Mouse (Mus musculus): ENCODE measurements around the gene Snx29. TPM values are rescaled to one million over a fixed set of nuclear protein-coding genes. Genes with fewer than 3 reads are reported as not detected.
"Not testable (repeated sequence)": the region's sequence is repeated elsewhere in the genome, so short reads cannot be mapped to it uniquely, and the experiment has no call there.

Gene Snx29
- total RNA-seq, 1 experiment from 2014 or later, result 25.7 TPM

- ATAC-seq (replicated peaks in 1 of 2; ENCODE audit: insufficient read depth in 1 of 2, low FRiP score in 2 of 2, low TSS enrichment in 1 of 2, low read depth in 1 of 2, poor library complexity in 2 of 2, severe bottlenecking in 2 of 2), result no peak
Measured at GRCm38 (mm10) chr16:11531441-11531840, 208.7 kb downstream of the Snx29 start.

DNA sequence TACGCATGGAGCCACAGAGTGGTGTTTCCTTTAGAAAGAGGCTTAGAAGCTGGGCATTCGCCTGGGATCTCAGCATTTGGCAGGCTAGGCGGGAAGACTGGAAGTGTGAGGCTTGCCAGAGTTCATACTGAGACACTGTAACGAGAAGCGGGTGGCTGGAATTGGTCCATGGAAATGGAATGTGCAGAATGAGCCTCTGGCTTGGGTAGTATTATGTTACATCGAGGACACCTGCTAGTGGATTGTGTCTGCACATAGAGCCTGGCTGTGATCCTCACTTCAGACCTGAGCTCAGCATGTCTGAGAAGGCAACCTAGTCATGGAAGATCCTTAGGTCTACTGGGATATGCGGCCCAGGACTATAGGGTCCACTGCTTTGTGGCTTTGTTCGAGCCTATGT lies 209.9 kb downstream of the Snx29 start:
- no peak for ATAC-seq (replicated peaks in 1 of 2; ENCODE audit: insufficient read depth in 1 of 2, low FRiP score in 2 of 2, low TSS enrichment in 1 of 2, low read depth in 1 of 2, poor library complexity in 2 of 2, severe bottlenecking in 2 of 2)

DNA sequence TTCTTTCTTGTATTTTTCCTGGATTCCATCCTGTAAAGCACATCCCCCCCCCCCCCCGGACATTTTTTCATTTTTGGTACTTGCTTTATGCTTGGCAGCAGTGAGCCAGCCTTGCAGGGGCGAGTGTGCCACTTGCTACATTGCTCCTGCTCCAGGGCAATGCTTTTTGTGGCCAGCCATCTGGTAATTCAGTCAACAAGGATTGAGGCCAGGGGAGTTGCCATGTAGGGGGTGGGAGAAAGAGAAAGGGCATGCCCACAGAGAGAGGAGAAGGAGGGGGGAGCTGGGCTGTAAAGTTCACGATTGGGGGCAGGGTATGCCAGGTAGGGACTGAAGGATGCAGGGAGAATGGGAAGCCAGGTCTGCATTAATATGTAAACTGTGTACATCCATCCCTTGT lies 210.7 kb downstream of the Snx29 start:
- no peak for ATAC-seq (replicated peaks in 1 of 2; ENCODE audit: insufficient read depth in 1 of 2, low FRiP score in 2 of 2, low TSS enrichment in 1 of 2, low read depth in 1 of 2, poor library complexity in 2 of 2, severe bottlenecking in 2 of 2)

DNA sequence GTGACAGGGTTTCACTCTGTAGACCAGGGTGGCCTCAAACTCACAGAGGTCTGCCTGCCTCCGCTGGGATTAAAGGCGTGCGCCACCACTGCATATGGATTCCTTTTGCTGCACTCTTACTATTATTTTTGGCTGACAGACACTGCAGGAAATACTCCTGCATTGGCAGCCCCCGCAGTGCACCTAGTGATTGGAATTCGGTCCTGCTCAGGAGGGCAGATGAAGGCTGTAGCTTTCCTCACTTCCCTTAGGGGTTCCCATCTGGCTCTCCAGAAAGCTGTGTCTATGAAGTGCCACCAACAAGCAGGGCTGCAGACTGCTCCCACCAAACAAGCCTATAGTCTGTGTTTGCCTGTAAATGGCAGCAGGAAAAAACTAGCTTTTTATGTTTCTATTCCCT lies 215.0 kb downstream of the Snx29 start:
- ATAC-seq (replicated peaks in 1 of 2; ENCODE audit: insufficient read depth in 1 of 2, low FRiP score in 2 of 2, low TSS enrichment in 1 of 2, low read depth in 1 of 2, poor library complexity in 2 of 2, severe bottlenecking in 2 of 2), result no peak

DNA sequence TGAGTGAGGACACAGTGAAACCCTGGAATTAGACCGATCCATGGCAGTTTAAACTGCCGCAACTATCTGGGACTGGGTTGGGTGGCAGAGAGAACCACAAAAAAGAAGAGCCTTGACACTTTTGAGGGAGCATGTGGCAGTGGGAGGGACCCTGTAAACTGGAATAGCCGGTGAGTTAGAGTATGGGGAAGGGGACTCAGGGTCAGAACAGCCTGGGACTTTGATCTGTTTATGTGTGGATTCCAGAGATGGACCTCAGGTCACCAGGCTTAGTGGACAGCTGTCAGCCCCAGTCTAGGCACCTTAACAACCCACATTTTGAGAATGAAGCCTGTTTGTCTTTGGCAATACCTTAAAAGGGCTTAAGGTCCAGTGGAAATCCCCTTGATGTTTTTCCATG lies 215.5 kb downstream of the Snx29 start:
- ATAC-seq (replicated peaks in 1 of 2; ENCODE audit: insufficient read depth in 1 of 2, low FRiP score in 2 of 2, low TSS enrichment in 1 of 2, low read depth in 1 of 2, poor library complexity in 2 of 2, severe bottlenecking in 2 of 2), result no peak

DNA sequence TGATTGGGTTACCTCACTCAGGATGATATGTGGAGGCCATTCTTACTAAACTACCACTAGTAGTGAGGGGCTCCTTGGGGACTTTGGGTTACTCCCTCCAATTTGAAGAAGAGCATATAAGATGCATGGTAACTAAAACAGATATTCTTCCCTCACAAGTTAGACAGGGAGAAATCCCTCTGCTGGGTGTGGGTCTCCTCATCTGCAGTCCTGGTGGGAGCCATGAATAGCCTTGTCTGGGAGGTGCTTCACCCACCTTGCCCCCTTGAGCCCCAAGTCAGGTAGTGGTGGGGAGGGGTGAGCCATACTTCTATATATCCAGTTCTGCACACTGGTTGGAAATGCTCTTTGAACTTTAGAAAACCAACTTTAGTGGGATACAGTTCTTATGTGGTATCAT lies 218.3 kb downstream of the Snx29 start:
- ATAC-seq (replicated peaks in 1 of 2; ENCODE audit: insufficient read depth in 1 of 2, low FRiP score in 2 of 2, low TSS enrichment in 1 of 2, low read depth in 1 of 2, poor library complexity in 2 of 2, severe bottlenecking in 2 of 2), result no peak

- ATAC-seq (replicated peaks in 1 of 2; ENCODE audit: insufficient read depth in 1 of 2, low FRiP score in 2 of 2, low TSS enrichment in 1 of 2, low read depth in 1 of 2, poor library complexity in 2 of 2, severe bottlenecking in 2 of 2), result no peak
Measured at GRCm38 (mm10) chr16:11541769-11542168, 219.1 kb downstream of the Snx29 start.

GRCm38 (mm10) chr16:11550043-11550725 lies 227.5 kb downstream of the Snx29 start:
- no peak for ATAC-seq (replicated peaks in 1 of 2; ENCODE audit: insufficient read depth in 1 of 2, low FRiP score in 2 of 2, low TSS enrichment in 1 of 2, low read depth in 1 of 2, poor library complexity in 2 of 2, severe bottlenecking in 2 of 2)

DNA sequence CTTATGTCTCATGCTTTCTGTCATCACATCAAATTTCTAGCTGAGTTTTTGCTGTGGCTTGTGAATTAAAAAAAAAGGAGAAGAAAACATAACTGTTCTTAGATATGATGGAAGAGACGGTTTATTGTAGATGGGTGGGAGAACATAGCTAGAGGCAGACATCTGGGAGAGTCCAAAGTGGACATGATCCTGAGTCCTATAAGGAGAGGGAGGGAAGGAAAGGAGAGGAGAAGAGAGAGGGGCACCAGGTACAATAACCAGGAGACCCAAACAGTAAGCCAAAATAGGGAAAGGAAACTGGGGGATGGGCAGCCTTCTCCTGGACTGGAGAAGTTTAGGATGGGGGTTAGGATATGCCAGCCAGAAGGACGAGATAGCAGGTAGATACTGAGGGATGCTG lies 239.0 kb downstream of the Snx29 start:
- ATAC-seq (replicated peaks in 1 of 2; ENCODE audit: insufficient read depth in 1 of 2, low FRiP score in 2 of 2, low TSS enrichment in 1 of 2, low read depth in 1 of 2, poor library complexity in 2 of 2, severe bottlenecking in 2 of 2), result no peak

DNA sequence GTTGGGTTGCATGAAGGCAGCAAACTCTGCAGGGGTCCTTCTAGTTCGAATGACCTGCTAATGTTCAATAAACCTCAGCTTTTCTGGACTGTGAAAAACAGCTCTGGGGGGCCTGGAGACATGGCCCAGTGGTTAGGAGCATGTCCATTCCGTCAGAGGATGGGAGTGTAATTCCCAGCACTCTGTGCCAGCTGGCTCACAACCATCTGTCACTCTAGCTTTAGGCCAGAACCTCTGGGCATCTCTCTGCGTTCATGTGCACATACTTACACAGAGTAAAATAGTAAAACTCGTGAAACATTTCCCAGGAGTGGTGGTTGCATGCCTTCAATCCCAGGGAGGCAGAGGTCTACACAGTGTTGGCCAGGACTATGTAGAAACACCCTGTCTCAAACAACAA lies 241.1 kb downstream of the Snx29 start:
- ATAC-seq (replicated peaks in 1 of 2; ENCODE audit: insufficient read depth in 1 of 2, low FRiP score in 2 of 2, low TSS enrichment in 1 of 2, low read depth in 1 of 2, poor library complexity in 2 of 2, severe bottlenecking in 2 of 2), result no peak

DNA sequence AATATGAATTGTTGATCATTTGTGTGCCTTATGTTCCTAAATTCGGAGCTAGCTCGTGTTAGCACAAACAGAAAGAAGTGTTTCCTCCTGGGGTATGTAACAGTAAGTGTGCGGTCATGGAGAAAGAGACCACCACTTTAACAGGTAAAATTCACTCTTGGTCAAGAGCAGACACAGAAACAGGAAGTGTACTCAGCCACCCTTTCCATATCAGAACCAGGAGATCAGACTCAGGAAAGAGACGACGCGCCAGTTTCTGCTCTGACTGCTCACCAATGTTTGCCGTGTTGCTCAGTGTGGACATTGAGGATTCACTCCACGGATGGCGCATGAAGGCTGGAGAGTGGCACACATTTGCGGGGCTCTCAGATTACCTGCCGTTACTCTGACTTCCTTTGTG lies 242.4 kb downstream of the Snx29 start:
- peak; percentile 15 to 41; a peak in 2 of 4 replicates for ATAC-seq (replicated peaks in 1 of 2; ENCODE audit: insufficient read depth in 1 of 2, low FRiP score in 2 of 2, low TSS enrichment in 1 of 2, low read depth in 1 of 2, poor library complexity in 2 of 2, severe bottlenecking in 2 of 2)

DNA sequence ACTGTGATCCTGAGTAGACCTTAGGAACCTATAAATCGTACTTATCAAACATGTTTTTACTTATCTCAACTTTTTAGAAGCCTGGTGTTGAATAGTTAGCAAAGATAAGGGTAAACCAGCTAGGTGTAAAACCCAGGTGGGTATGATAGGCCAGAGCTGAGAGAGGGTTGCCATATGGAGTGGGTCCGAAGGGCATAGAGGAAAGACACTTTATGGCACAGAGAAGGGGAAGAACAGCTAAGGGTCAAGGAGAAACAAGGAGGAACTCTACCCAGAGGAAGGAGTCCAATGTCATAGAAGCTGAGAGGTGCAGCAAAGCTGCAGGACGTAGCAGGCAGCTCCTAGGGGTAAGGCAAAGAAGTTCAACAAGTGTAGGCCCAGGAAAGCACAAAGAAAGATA lies 244.9 kb downstream of the Snx29 start:
- ATAC-seq (replicated peaks in 1 of 2; ENCODE audit: insufficient read depth in 1 of 2, low FRiP score in 2 of 2, low TSS enrichment in 1 of 2, low read depth in 1 of 2, poor library complexity in 2 of 2, severe bottlenecking in 2 of 2), result no peak

DNA sequence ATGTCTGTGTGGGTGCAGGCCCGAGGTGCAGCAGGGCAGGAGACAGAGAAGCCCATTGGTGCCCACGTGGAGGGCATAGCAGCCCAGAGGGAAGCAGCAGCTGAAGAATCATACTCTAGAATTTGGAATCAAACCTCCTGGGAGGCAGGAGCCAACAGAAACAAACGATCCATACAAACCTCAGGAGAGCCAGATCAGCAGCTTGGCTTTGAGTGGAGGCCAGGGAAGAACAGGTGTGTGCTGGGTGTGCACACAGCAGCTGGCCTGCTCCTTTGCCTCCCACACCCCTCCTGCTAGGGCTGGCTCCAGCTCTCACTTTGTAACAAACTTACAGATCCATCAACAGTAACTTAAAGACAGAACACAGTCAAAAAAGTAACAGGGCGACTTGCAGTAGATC lies 245.4 kb downstream of the Snx29 start:
- no peak for ATAC-seq (replicated peaks in 1 of 2; ENCODE audit: insufficient read depth in 1 of 2, low FRiP score in 2 of 2, low TSS enrichment in 1 of 2, low read depth in 1 of 2, poor library complexity in 2 of 2, severe bottlenecking in 2 of 2)

DNA sequence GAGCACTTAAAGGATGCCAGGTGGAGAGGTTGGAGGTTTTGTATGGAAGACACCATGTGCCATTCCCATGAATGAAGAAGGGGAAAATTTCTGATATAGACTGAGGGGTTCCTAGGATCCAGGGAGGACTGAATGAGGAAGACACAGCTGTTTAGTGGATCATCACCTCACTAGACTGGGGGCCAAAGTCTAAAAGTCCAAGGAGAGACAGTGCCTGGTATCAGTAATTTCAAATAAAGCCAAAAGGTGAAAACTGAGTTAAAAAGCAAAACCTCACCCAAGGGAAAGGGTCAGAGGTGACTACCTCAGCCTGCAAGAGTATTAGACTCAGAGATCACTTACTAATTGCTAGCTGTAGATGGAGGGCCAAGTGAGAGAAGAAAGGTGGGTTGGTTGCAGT lies 245.9 kb downstream of the Snx29 start:
- ATAC-seq (replicated peaks in 1 of 2; ENCODE audit: insufficient read depth in 1 of 2, low FRiP score in 2 of 2, low TSS enrichment in 1 of 2, low read depth in 1 of 2, poor library complexity in 2 of 2, severe bottlenecking in 2 of 2), result no peak

DNA sequence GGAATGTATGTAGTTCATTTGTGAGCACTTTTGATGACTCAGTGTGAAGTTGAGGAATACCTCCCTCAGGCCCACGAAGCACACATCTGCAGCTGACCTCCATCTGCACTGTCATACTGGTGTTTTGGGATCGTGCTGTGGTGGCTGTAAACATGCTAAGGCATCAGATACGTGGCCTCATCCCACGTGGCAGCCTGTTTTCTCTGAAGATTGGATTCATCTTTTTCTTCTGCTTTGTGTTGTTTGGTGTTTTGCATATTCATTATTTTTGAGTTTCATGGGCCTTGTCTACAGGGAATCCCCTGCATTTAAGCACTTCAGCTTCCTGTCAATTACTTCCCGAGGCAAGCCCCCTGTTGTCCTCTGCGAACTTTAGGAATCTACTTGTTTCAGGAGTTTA lies 246.4 kb downstream of the Snx29 start:
- no peak for ATAC-seq (replicated peaks in 1 of 2; ENCODE audit: insufficient read depth in 1 of 2, low FRiP score in 2 of 2, low TSS enrichment in 1 of 2, low read depth in 1 of 2, poor library complexity in 2 of 2, severe bottlenecking in 2 of 2)

- no peak for ATAC-seq (replicated peaks in 1 of 2; ENCODE audit: insufficient read depth in 1 of 2, low FRiP score in 2 of 2, low TSS enrichment in 1 of 2, low read depth in 1 of 2, poor library complexity in 2 of 2, severe bottlenecking in 2 of 2)
Measured at GRCm38 (mm10) chr16:11570072-11570471, 247.4 kb downstream of the Snx29 start.

DNA sequence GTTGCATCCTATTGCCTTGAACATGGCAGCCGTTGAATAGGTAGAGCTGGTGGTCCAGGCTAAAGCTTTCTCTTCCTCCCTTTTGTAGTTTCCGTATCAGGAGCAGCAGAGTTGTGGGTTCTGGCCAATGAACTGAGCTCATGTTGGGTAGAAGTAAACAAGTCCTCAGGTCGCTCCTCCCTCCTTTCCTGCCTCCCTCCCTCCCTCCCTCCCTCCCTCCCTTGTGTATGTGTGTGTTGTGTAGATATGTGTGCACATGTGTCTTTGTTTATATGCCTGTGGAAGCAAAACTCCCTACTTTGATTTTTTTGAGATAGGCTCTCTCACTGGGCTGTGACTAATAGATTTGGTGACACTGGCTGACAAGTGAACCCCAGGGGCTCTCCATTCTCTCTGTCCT lies 251.8 kb downstream of the Snx29 start:
- ATAC-seq (replicated peaks in 1 of 2; ENCODE audit: insufficient read depth in 1 of 2, low FRiP score in 2 of 2, low TSS enrichment in 1 of 2, low read depth in 1 of 2, poor library complexity in 2 of 2, severe bottlenecking in 2 of 2), result no peak

DNA sequence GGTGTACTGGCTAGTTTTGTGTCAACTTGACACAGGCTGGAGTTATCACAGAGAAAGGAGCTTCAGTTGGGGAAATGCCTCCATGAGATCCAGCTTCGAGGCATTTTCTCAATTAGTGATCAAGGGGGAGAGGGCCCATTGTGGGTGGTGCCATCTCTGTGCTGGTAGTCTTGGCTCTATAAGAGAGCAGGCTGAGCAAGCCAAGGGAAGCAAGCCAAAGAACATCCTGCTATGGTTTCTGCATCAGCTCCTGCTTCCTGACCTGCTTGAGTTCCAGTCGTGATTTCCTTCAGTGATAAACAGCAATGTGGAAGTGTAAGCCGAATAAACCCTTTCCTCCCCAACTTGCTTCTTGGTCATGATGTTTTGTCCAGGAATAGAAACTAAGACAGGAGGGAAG lies 253.0 kb downstream of the Snx29 start:
- ATAC-seq (replicated peaks in 1 of 2; ENCODE audit: insufficient read depth in 1 of 2, low FRiP score in 2 of 2, low TSS enrichment in 1 of 2, low read depth in 1 of 2, poor library complexity in 2 of 2, severe bottlenecking in 2 of 2), result not testable (repeated sequence)

- ATAC-seq (replicated peaks in 1 of 2; ENCODE audit: insufficient read depth in 1 of 2, low FRiP score in 2 of 2, low TSS enrichment in 1 of 2, low read depth in 1 of 2, poor library complexity in 2 of 2, severe bottlenecking in 2 of 2), result no peak
Measured at GRCm38 (mm10) chr16:11577541-11578255, 255.0 kb downstream of the Snx29 start.
